Mouse (Mus musculus): Measurements from ENCODE around the gene Psmd14. TPM values are rescaled to one million over a fixed set of nuclear protein-coding genes. Genes with fewer than 3 reads are reported as not detected.

Psmd14 gene
- polyA plus RNA-seq, 1 experiment from 2014 or later = 128 TPM

DNA sequence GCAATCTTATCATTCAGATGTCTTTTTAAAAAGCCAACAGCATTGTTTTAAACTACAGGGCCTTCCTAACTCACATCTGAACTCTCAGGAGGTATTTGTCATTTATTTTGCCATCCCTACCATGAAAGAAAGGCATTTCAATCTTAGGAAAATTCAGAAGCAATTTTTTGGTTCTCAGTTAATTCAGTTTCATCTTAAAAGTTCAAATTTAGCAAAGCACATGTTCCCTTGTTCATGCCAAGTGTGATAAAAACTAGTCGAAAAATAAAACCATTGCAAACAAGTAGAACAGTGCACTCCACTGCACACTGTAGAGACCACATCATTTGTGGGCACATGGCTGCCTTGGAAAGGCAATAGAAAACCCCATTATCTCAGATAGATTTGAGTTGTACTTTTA lies 106.7 kb downstream of the Psmd14 start:
- WGBS = 85% methylated on average over 1 of the region's 1 CpGs
- H3K4me3 ChIP-seq (ENCODE audit: low read depth, low read length) = no peak overlapping the region
- no peaks in the 10 kb centered on the region for H3K36me3 ChIP-seq (ENCODE audit: control insufficient read depth, insufficient read depth, low read length)
- TF ChIP-seq EP300 (optimal IDR thresholded peaks at IDR 0.05) (no peak), CTCF (IDR thresholded peaks at IDR 0.05; ENCODE audit: low read depth) (no peak)
- H3K9me3 ChIP-seq (ENCODE audit: control insufficient read depth, low read length) = no peaks in the 10 kb centered on the region
- no peaks in the 10 kb centered on the region for H3K4me1 ChIP-seq (replicated peaks; ENCODE audit: control insufficient read depth, insufficient read depth)
- peaks cover 13% of the 10 kb centered on the region; the same call in 1 of the 2 replicates for H3K27me3 ChIP-seq (ENCODE audit: control insufficient read depth, insufficient read depth, low read length)
- ATAC-seq (ENCODE audit: low FRiP score, low TSS enrichment) (no peak), DNase-seq (ENCODE audit: low spot score) (no peak)
- H3K9ac ChIP-seq (ENCODE audit: low read length) = no peak overlapping the region
- no peak overlapping the region for H3K4me2 ChIP-seq (replicated peaks; ENCODE audit: low read depth)
- H3K27ac ChIP-seq (replicated peaks) = no peak overlapping the region

DNA sequence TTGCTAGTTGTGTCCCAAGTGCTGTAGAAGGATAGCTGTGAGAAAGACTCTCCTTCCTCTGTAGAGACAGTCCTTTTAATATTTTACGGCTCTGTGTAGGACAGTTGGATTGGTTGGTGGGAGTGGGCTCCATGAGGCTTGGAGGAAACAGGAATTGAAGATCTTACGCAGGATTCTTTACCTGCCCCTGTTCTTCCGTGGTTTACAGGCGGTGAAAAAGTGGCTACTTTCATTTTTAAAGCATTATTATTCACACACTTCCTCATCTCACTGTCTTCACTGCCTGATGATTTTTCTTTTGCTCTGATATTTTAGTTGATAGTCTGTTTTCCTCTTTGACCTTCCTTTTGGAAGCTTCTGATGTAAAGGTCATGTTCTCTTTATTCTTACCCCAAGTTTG lies 108.7 kb downstream of the Psmd14 start:
- TF ChIP-seq CTCF (IDR thresholded peaks at IDR 0.05; ENCODE audit: low read depth) = no peak
- TF ChIP-seq EP300 (optimal IDR thresholded peaks at IDR 0.05) = no peak
- DNase-seq (ENCODE audit: low spot score) (no peak), ATAC-seq (ENCODE audit: low FRiP score, low TSS enrichment) (no peak)
- peaks cover 4% of the 10 kb centered on the region; the same call in 1 of the 2 replicates for H3K27me3 ChIP-seq (ENCODE audit: control insufficient read depth, insufficient read depth, low read length)
- no peaks in the 10 kb centered on the region for H3K4me1 ChIP-seq (replicated peaks; ENCODE audit: control insufficient read depth, insufficient read depth)
- H3K9ac ChIP-seq (ENCODE audit: low read length) = no peak overlapping the region
- H3K36me3 ChIP-seq (ENCODE audit: control insufficient read depth, insufficient read depth, low read length) = no peaks in the 10 kb centered on the region
- H3K4me3 ChIP-seq (ENCODE audit: low read depth, low read length) = no peak overlapping the region
- no peaks in the 10 kb centered on the region for H3K9me3 ChIP-seq (ENCODE audit: control insufficient read depth, low read length)
- no peak overlapping the region for H3K4me2 ChIP-seq (replicated peaks; ENCODE audit: low read depth)
- H3K27ac ChIP-seq (replicated peaks) = no peak overlapping the region
- 68% methylated on average over 4 of the region's 4 CpGs for WGBS

DNA sequence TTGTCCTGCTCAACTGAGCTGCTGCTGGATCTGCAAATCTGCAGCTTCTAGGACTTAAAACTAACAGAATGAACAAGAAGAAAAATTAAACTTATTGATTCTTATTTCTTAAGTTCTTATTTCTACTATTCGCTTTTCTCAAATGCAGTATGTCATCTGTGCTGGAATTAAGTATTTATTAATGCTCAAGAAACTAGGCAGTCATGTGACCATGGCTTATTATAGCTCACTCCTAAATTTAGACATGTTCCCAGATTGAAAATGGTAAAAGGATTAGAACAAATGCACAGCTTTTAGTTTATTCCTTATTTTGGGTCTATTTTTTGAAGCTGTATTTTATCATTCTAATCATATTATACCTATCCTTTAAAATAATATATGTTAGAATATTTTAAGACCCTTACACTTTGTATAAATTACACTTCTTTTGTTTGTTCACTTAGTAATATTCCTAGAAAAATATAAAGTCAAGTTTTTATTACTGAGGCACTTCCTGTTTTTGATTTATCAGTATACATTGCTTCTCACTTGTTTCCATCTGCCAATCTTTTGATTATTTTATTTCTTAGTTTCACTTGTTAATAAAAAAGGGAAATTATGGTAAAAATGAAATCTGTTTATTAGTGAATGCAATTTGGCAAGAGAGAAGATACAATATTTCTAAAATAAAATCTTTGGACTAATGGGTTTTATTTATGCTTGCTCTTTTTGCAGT lies 112.1 kb downstream of the Psmd14 start:
- WGBS = 65% methylated on average over 1 of the region's 1 CpGs
- H3K4me1 ChIP-seq (replicated peaks; ENCODE audit: control insufficient read depth, insufficient read depth) = no peaks in the 10 kb centered on the region
- DNase-seq (ENCODE audit: low spot score) = no peak

DNA sequence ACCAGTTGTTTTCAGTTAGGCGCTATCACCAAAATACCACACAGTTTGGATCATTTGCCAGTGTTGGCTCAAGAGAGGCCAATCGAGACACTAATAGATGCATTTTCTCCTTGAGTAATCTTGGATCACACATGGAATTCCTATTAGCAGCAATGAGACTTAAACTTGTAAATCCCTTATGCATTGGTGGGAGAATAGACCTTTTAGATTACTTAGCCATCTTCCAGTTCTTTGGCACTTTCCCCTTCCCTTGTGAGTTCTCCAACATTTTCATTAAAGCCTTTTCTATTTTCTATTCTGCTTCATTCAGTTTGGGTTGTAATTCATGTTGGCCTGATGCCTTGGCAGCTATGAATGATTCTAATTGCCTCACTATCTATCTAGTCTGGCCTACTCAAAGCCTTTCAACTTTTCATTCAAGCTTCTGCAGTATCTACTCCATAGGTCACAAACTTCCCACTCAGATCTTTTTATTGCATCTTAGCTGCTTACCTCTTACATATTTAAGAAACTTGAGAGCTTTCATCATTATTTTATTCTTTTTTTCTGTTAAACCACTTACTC lies 125.8 kb downstream of the Psmd14 start:
- H3K36me3 ChIP-seq (ENCODE audit: control insufficient read depth, insufficient read depth, low read length) = no peaks in the 10 kb centered on the region
- 85% methylated on average over 2 of the region's 2 CpGs for WGBS
- ATAC-seq (ENCODE audit: low FRiP score, low TSS enrichment) (no peak), DNase-seq (ENCODE audit: low spot score) (no peak)
- H3K9me3 ChIP-seq (ENCODE audit: control insufficient read depth, low read length) = no peaks in the 10 kb centered on the region
- no peaks in the 10 kb centered on the region for H3K27me3 ChIP-seq (ENCODE audit: control insufficient read depth, insufficient read depth, low read length)
- H3K4me3 ChIP-seq (ENCODE audit: low read depth, low read length) = no peak overlapping the region
- no peak overlapping the region for H3K27ac ChIP-seq (replicated peaks)
- TF ChIP-seq EP300 (optimal IDR thresholded peaks at IDR 0.05) (no peak), CTCF (IDR thresholded peaks at IDR 0.05; ENCODE audit: low read depth) (no peak)
- no peak overlapping the region for H3K4me2 ChIP-seq (replicated peaks; ENCODE audit: low read depth)
- H3K9ac ChIP-seq (ENCODE audit: low read length) = no peak overlapping the region
- no peaks in the 10 kb centered on the region for H3K4me1 ChIP-seq (replicated peaks; ENCODE audit: control insufficient read depth, insufficient read depth)

More for the DNA sequence above, 112.1 kb downstream of the Psmd14 start:
- H3K27ac ChIP-seq (replicated peaks) = no peak overlapping the region
- no peak overlapping the region for H3K4me2 ChIP-seq (replicated peaks; ENCODE audit: low read depth)
- no peaks in the 10 kb centered on the region for H3K27me3 ChIP-seq (ENCODE audit: control insufficient read depth, insufficient read depth, low read length)
- no peak overlapping the region for H3K9ac ChIP-seq (ENCODE audit: low read length)
- H3K4me3 ChIP-seq (ENCODE audit: low read depth, low read length) = no peak overlapping the region
- ATAC-seq (ENCODE audit: low FRiP score, low TSS enrichment) = no peak
- H3K36me3 ChIP-seq (ENCODE audit: control insufficient read depth, insufficient read depth, low read length) = no peaks in the 10 kb centered on the region
- H3K9me3 ChIP-seq (ENCODE audit: control insufficient read depth, low read length) = no peaks in the 10 kb centered on the region
- TF ChIP-seq EP300 (optimal IDR thresholded peaks at IDR 0.05) (no peak), CTCF (IDR thresholded peaks at IDR 0.05; ENCODE audit: low read depth) (no peak)

Small RNAs within 50 kb of the gene (microRNA-seq; reads per million reads assigned to microRNA genes)
- gene Gm22403 = not detected

Other genes starting within 250 kb of the Psmd14 start
- 20.7 and 21.9 TPM in 2 replicates for gene Tank, start 133.1 kb upstream of the Psmd14 start, polyA plus RNA-seq (2015; fragmentation: Nextera tagmentation; extraction: Ambion mirVana)
- not detected in 2 replicates for gene Tbr1, start 91.2 kb downstream of the Psmd14 start, polyA plus RNA-seq (2015; fragmentation: Nextera tagmentation; extraction: Ambion mirVana)

Measured in stomach, postnatal 0 days (tissue).